Comparison of ENCODE assay signal across 12 mouse cellular contexts in the genomic region with DNA sequence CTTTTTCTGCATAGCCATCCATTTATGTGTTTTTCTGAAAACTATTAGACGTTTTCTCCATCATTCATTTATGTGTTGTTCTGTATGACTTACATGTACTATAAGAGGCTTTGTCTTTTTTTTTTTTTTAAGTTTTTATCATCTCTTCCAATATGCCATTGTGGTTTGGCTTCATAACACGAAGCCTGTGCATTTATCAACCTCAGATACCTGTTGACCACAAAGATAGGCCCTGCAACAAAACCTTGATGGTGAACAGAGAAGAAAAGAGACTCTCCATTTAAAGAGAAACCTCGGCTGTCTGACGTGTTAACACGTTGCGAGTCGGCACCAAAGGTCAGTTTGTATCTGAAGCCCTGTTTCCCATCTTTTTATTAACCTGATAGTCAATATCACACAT. TPM values are rescaled to one million over a fixed set of nuclear protein-coding genes. Genes with fewer than 3 reads are reported as not detected.
A peak's percentile ranks its signal among the peaks of the same experiment; 100 is the strongest.
DNase-seq lines count a peak whose midpoint lies in the region; ATAC-seq and TF ChIP-seq lines count a peak whose summit lies in the region.
"Had no signal": no experiment of that assay in that cellular context is flagged by ENCODE, and none has a peak within 500 bp of the region (broad histone marks: within the 10 kb centered on the region; RNA-seq: fewer than 3 reads in every experiment).

No protein-coding gene starts in this region.

- peaks cover 50% of the 10 kb centered on the region for H3K4me1 ChIP-seq in forebrain, embryonic 13.5 days
- peaks cover 12% of the 10 kb centered on the region; the same call in 1 of the 2 replicates for H3K4me1 ChIP-seq in forebrain, embryonic 11.5 days (replicated peaks; ENCODE audit: control insufficient read depth, insufficient read depth, low read length)
- peaks cover 20% of the 10 kb centered on the region for H3K4me1 ChIP-seq in intestine, embryonic 14.5 days (replicated peaks; ENCODE audit: control insufficient read depth, insufficient read depth, low read length)
- 0 out of 2 replicates have a peak, but pooled peaks cover 3% of the 10 kb centered on the region for H3K4me1 ChIP-seq in intestine, postnatal 0 days (replicated peaks; ENCODE audit: control insufficient read depth, insufficient read depth, low read length)
- peaks cover 24% of the 10 kb centered on the region; the same call in 1 of the 2 replicates for H3K4me1 ChIP-seq in spleen, adult 2 months (ENCODE audit: control insufficient read depth, insufficient read depth, insufficient read length)
- peaks cover 16% of the 10 kb centered on the region; the same call in 1 of the 2 replicates for H3K4me1 ChIP-seq in stomach, embryonic 16.5 days (ENCODE audit: control insufficient read depth, insufficient read depth, low read length)

- TF ChIP-seq POLR2A in spleen, adult 2 months (IDR thresholded peaks at IDR 0.05; ENCODE audit: low read depth, low read length), result no peak

- H3K36me3 ChIP-seq in forebrain, embryonic 13.5 days (ENCODE audit: poor library complexity, severe bottlenecking), result no peaks in the 10 kb centered on the region
- H3K36me3 ChIP-seq in forebrain, embryonic 11.5 days (ENCODE audit: control insufficient read depth, insufficient read depth, low read length), result no peaks in the 10 kb centered on the region
- no peaks in the 10 kb centered on the region; the same call in 1 of the 2 replicates for H3K36me3 ChIP-seq in intestine, embryonic 14.5 days (ENCODE audit: control insufficient read depth, insufficient read depth, low read length)
- no peaks in the 10 kb centered on the region for H3K36me3 ChIP-seq in intestine, postnatal 0 days (ENCODE audit: control insufficient read depth, insufficient read depth)
- H3K36me3 ChIP-seq in spleen, adult 2 months (ENCODE audit: control insufficient read depth, insufficient read depth, low read length), result no peaks in the 10 kb centered on the region
- H3K36me3 ChIP-seq in stomach, embryonic 16.5 days (ENCODE audit: control insufficient read depth, insufficient read depth, low read length), result no peaks in the 10 kb centered on the region

- TF ChIP-seq CTCF in intestine, postnatal 0 days (IDR thresholded peaks at IDR 0.05; ENCODE audit: low read depth), result no peak
- TF ChIP-seq CTCF in spleen, adult 2 months (IDR thresholded peaks at IDR 0.05; ENCODE audit: extremely low read depth, insufficient read depth, insufficient read length, insufficient replicate concordance), result no peak

- H3K9me3 ChIP-seq in forebrain, embryonic 13.5 days (replicated peaks), result no peaks in the 10 kb centered on the region
- H3K9me3 ChIP-seq in forebrain, embryonic 11.5 days (ENCODE audit: control insufficient read depth, low read length), result no peaks in the 10 kb centered on the region
- no peaks in the 10 kb centered on the region for H3K9me3 ChIP-seq in intestine, embryonic 14.5 days (ENCODE audit: control insufficient read depth, low read length)
- no peaks in the 10 kb centered on the region for H3K9me3 ChIP-seq in intestine, postnatal 0 days (ENCODE audit: control insufficient read depth)
- H3K9me3 ChIP-seq in stomach, embryonic 16.5 days (replicated peaks; ENCODE audit: control insufficient read depth, low read length), result no peaks in the 10 kb centered on the region

- peak overlapping the region; percentile 27; the same call in 1 of the 2 replicates for H3K4me2 ChIP-seq in forebrain, embryonic 13.5 days
- H3K4me2 ChIP-seq in forebrain, embryonic 11.5 days (ENCODE audit: low read depth, low read length, severe bottlenecking), result no peak overlapping the region
- H3K4me2 ChIP-seq in intestine, embryonic 14.5 days (ENCODE audit: low read length), result peak overlapping the region; percentile 94
- no peak overlapping the region for H3K4me2 ChIP-seq in intestine, postnatal 0 days (replicated peaks; ENCODE audit: low read depth)
- H3K4me2 ChIP-seq in stomach, embryonic 16.5 days (ENCODE audit: low read depth, low read length), result peak overlapping the region; percentile 32

- no peak for DNase-seq in forebrain, embryonic 11.5 days (ENCODE audit: low spot score)
- DNase-seq in intestine, embryonic 14.5 days (ENCODE audit: low spot score), result no peak
- DNase-seq in spleen, adult 2 months (ENCODE audit: low read depth in 1 of 2, low spot score in 2 of 2), result no peak
- no peak for DNase-seq in spleen, postnatal 36 days (ENCODE audit: low spot score in 2 of 2)
- DNase-seq: cerebellum, postnatal 14 days; gastrocnemius, postnatal 14 days had no signal

- no peak overlapping the region for H3K4me3 ChIP-seq in forebrain, embryonic 13.5 days
- H3K4me3 ChIP-seq in forebrain, embryonic 11.5 days (ENCODE audit: low read depth, low read length), result no peak overlapping the region
- 0 out of 2 replicates have a peak overlapping the region, but pooled peaks have one; percentile 16 for H3K4me3 ChIP-seq in intestine, embryonic 14.5 days (ENCODE audit: low read depth, low read length)
- no peak overlapping the region for H3K4me3 ChIP-seq in intestine, postnatal 0 days (ENCODE audit: low read depth, low read length)
- peak overlapping the region; percentile 32 for H3K4me3 ChIP-seq in spleen, adult 2 months (ENCODE audit: extremely low read depth, insufficient read depth, insufficient read length)
- peak overlapping the region; percentile 5; the same call in 1 of the 2 replicates for H3K4me3 ChIP-seq in stomach, embryonic 16.5 days (replicated peaks; ENCODE audit: low read length)
- H3K4me3 ChIP-seq: erythroblast, embryonic 14.5 days had no signal

- H3K27ac ChIP-seq in forebrain, embryonic 13.5 days, result no peak overlapping the region
- no peak overlapping the region for H3K27ac ChIP-seq in forebrain, embryonic 11.5 days (ENCODE audit: low read depth, low read length)
- H3K27ac ChIP-seq in intestine, embryonic 14.5 days (ENCODE audit: low read depth), result no peak overlapping the region
- no peak overlapping the region for H3K27ac ChIP-seq in intestine, postnatal 0 days (ENCODE audit: low read depth, low read length)
- H3K27ac ChIP-seq in spleen, adult 2 months (ENCODE audit: insufficient read depth, low read length), result no peak overlapping the region
- H3K27ac ChIP-seq in stomach, embryonic 16.5 days (ENCODE audit: low read length), result no peak overlapping the region
- H3K27ac ChIP-seq: macrophage had no signal

- WGBS in forebrain, embryonic 13.5 days, result 87% methylated on average over 7 of the region's 7 CpGs
- WGBS in forebrain, embryonic 11.5 days, result 87% methylated on average over 7 of the region's 7 CpGs
- 74% methylated on average over 7 of the region's 7 CpGs for WGBS in intestine, embryonic 14.5 days
- 50% methylated on average over 7 of the region's 7 CpGs for WGBS in intestine, postnatal 0 days
- WGBS in spleen, adult 2 months, result 52% methylated on average over 7 of the region's 7 CpGs
- 66% methylated on average over 7 of the region's 7 CpGs for WGBS in stomach, embryonic 16.5 days

- 0 out of 2 replicates have a peak, but pooled peaks cover under 1% of the 10 kb centered on the region for H3K27me3 ChIP-seq in forebrain, embryonic 13.5 days
- no peaks in the 10 kb centered on the region for H3K27me3 ChIP-seq in forebrain, embryonic 11.5 days (ENCODE audit: control insufficient read depth, insufficient read depth, low read length)
- H3K27me3 ChIP-seq in intestine, embryonic 14.5 days (replicated peaks; ENCODE audit: control insufficient read depth, insufficient read depth, low read length), result no peaks in the 10 kb centered on the region
- H3K27me3 ChIP-seq in intestine, postnatal 0 days (replicated peaks; ENCODE audit: control insufficient read depth, insufficient read depth, low read length), result no peaks in the 10 kb centered on the region
- H3K27me3 ChIP-seq in spleen, adult 2 months (ENCODE audit: control insufficient read depth, insufficient read depth, low read length), result no peaks in the 10 kb centered on the region
- no peaks in the 10 kb centered on the region for H3K27me3 ChIP-seq in stomach, embryonic 16.5 days (ENCODE audit: control insufficient read depth, insufficient read depth, low read length)

- H3K9ac ChIP-seq in forebrain, embryonic 13.5 days, result no peak overlapping the region
- no peak overlapping the region for H3K9ac ChIP-seq in forebrain, embryonic 11.5 days (ENCODE audit: low read length)
- H3K9ac ChIP-seq in intestine, embryonic 14.5 days (ENCODE audit: low read length), result no peak overlapping the region
- H3K9ac ChIP-seq in intestine, postnatal 0 days (ENCODE audit: low read depth, low read length), result no peak overlapping the region
- no peak overlapping the region for H3K9ac ChIP-seq in stomach, embryonic 16.5 days (ENCODE audit: low read length)

- no peak for ATAC-seq in forebrain, embryonic 13.5 days
- no peak for ATAC-seq in forebrain, embryonic 11.5 days (replicated peaks; ENCODE audit: low FRiP score)
- ATAC-seq in intestine, embryonic 14.5 days (replicated peaks; ENCODE audit: low FRiP score, low TSS enrichment, low read depth), result no peak
- ATAC-seq in intestine, postnatal 0 days, result no peak
- ATAC-seq in stomach, embryonic 16.5 days (ENCODE audit: insufficient read depth, low FRiP score), result no peak
- ATAC-seq in erythroblast, adult 5-6 weeks (replicated peaks; ENCODE audit: low FRiP score, poor library complexity, severe bottlenecking), result no peak

RNA-seq across cellular contexts. Expression of a gene that starts 3.9 kb away (rescaled TPM):
- 10.0 and 10.5 TPM in 2 replicates for polyA plus RNA-seq in forebrain, embryonic 13.5 days (2015; fragmentation: Nextera tagmentation; extraction: Ambion mirVana)
- polyA plus RNA-seq in forebrain, embryonic 11.5 days (2014; fragmentation: Nextera tagmentation; extraction: Ambion mirVana), result 6.9 and 7.4 TPM in 2 replicates
- 13.4 and 15.5 TPM in 2 replicates for polyA plus RNA-seq in intestine, embryonic 14.5 days (2014; fragmentation: Nextera tagmentation; extraction: Ambion mirVana)
- 3.4 and 3.9 TPM in 2 replicates for polyA plus RNA-seq in intestine, postnatal 0 days (2015; fragmentation: Nextera tagmentation; extraction: Ambion mirVana)
- 10.6 and 16.7 TPM in 2 replicates for polyA plus RNA-seq in spleen, adult 2 months (2012; rRNA removed)
- polyA plus RNA-seq in stomach, embryonic 16.5 days (2015; fragmentation: Nextera tagmentation; extraction: Ambion mirVana), result 17.8 and 18.0 TPM in 2 replicates
- 2.3 and 3.5 TPM in 2 replicates for total RNA-seq in erythroblast, adult 5-6 weeks (2015; ENCODE audit: low replicate concordance)
- total RNA-seq in erythroblast, adult 5-6 weeks (2017; ENCODE audit: low replicate concordance), result 1.7 and 2.5 TPM in 2 replicates
- polyA plus RNA-seq: erythroblast, embryonic 14.5 days had no signal

RNA-seq across cellular contexts. Expression of a gene that starts 49.3 kb away (rescaled TPM):
- 10.1 and 11.5 TPM in 2 replicates for polyA plus RNA-seq in forebrain, embryonic 13.5 days (2015; fragmentation: Nextera tagmentation; extraction: Ambion mirVana)
- 8.9 and 9.0 TPM in 2 replicates for polyA plus RNA-seq in forebrain, embryonic 11.5 days (2014; fragmentation: Nextera tagmentation; extraction: Ambion mirVana)
- polyA plus RNA-seq in intestine, embryonic 14.5 days (2014; fragmentation: Nextera tagmentation; extraction: Ambion mirVana), result 13.5 and 15.0 TPM in 2 replicates
- 10.8 and 11.3 TPM in 2 replicates for polyA plus RNA-seq in intestine, postnatal 0 days (2015; fragmentation: Nextera tagmentation; extraction: Ambion mirVana)
- polyA plus RNA-seq in spleen, adult 2 months (2012; rRNA removed), result 5.2 and 7.3 TPM in 2 replicates
- polyA plus RNA-seq in stomach, embryonic 16.5 days (2015; fragmentation: Nextera tagmentation; extraction: Ambion mirVana), result 15.7 and 18.5 TPM in 2 replicates
- 1.9 and 3.3 TPM in 2 replicates for total RNA-seq in erythroblast, adult 5-6 weeks (2015; ENCODE audit: low replicate concordance)
- 2.2 and 3.2 TPM in 2 replicates for total RNA-seq in erythroblast, adult 5-6 weeks (2017; ENCODE audit: low replicate concordance)

Comparison
In these comparisons a context has a peak if more than half of its experiments do, and no peak if none do; other contexts are left out.
1. H3K4me2 ChIP-seq: peak in forebrain, embryonic 13.5 days (single experiment), intestine, embryonic 14.5 days (single experiment) and stomach, embryonic 16.5 days (single experiment); none in forebrain, embryonic 11.5 days (single experiment) and intestine, postnatal 0 days (single experiment).
2. H3K4me3 ChIP-seq: peak in intestine, embryonic 14.5 days (single experiment), spleen, adult 2 months (single experiment) and stomach, embryonic 16.5 days (single experiment); none in forebrain, embryonic 13.5 days (single experiment), forebrain, embryonic 11.5 days (single experiment) and intestine, postnatal 0 days (single experiment).